Mouse (Mus musculus) stomach, embryonic 14.5 days (tissue): ENCODE measurements at regions not wholly inside any gene's neighbourhood (a gene's known extent, or its start where the extent isn't known, plus 50 kb on each side); places are given as distances from the start of the nearest gene placed in this dataset.

Experiments used
- ATAC-seq: fragments of 200-750 bp; cut with Nextera tagmentation; 2 replicates; pipeline ENCODE4 v1.8.0; 2017; ENCODE audit warnings: low read depth, moderate TSS enrichment; ENCODE audit not compliant: insufficient number of reproducible peaks, insufficient read depth, low FRiP score
- H3K27ac ChIP-seq: fragments of 300-500 bp; sonication (generic); 2 replicates; pipeline ENCODE4 v1.5.1; 2014; ENCODE audit warnings: mild to moderate bottlenecking, low read length, moderate library complexity, mixed read lengths
- H3K27me3 ChIP-seq: fragments of 300-500 bp; sonication (generic); 2 replicates; pipeline ENCODE4 v1.6.1; 2014; ENCODE audit warnings: low read length, control low read depth, mixed read lengths; ENCODE audit not compliant: control insufficient read depth, insufficient read depth
- H3K36me3 ChIP-seq: fragments of 300-500 bp; sonication (generic); 2 replicates; pipeline ENCODE4 v1.6.1; 2014; ENCODE audit warnings: mild to moderate bottlenecking, control low read depth, low read length, moderate library complexity, mixed read lengths; ENCODE audit not compliant: control insufficient read depth, insufficient read depth
- H3K4me1 ChIP-seq: fragments of 300-500 bp; sonication (generic); 2 replicates; pipeline ENCODE4 v1.6.1; 2014; ENCODE audit warnings: low read length, control low read depth, mixed read lengths; ENCODE audit not compliant: control insufficient read depth, insufficient read depth
- H3K4me2 ChIP-seq: fragments of 300-500 bp; sonication (generic); replicated peaks from 2 replicates; pipeline ENCODE4 v1.6.1; 2014; ENCODE audit warnings: low read depth, low read length, control low read depth
- H3K4me3 ChIP-seq: fragments of 300-500 bp; sonication (generic); 2 replicates; pipeline ENCODE4 v1.5.1; 2014; ENCODE audit warnings: low read depth, low read length, control low read depth
- H3K9ac ChIP-seq: fragments of 300-500 bp; sonication (generic); replicated peaks from 2 replicates; pipeline ENCODE4 v1.6.1; 2014; ENCODE audit warnings: low read depth, mild to moderate bottlenecking, control low read depth, low read length, moderate library complexity, mixed read lengths
- H3K9me3 ChIP-seq: fragments of 300-500 bp; sonication (generic); 2 replicates; pipeline ENCODE4 v1.6.1; 2016; ENCODE audit warnings: low read depth, low read length, control low read depth; ENCODE audit not compliant: control insufficient read depth
- WGBS: fragments of 180-500 bp; shearing (Covaris S2); extraction: QIAGEN DNeasy Blood & Tissue Kit; methylation state at CpG from one replicate; pipeline ENCODE4 v1.1.7; 2014; 5-methylcytosine and 5-hydroxymethylcytosine counted together

DNA sequence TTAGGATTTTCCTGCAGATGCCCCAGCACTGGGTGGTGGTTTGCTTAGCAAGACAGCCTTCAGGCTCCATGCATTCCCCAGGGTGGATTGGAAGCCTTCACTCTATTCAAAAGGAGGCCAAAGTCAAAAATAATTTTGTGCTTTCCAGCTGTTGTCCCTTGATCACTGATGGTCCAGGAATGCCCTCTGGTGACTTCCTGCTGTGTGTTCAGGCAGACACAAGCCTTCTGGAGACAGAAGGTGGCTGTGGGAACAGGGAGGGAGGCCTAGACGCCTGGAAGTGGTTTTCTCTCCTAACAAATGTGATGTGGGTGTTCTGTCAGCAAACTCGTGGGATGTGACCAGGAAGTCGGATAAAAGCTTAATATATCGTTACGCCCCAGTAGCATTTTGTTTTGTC is 81.3 kb downstream of the Atp6ap1l start:
- H3K27me3 ChIP-seq = no peaks in the 10 kb centered on the region

GRCm38 (mm10) chr13:90821898-90822297 is 83.3 kb downstream of the Atp6ap1l start:
- WGBS = 82% methylated on average over 4 of the region's 4 CpGs
- H3K9me3 ChIP-seq = no peaks in the 10 kb centered on the region
- no peak overlapping the region for H3K9ac ChIP-seq
- no peaks in the 10 kb centered on the region for H3K4me1 ChIP-seq
- H3K36me3 ChIP-seq = no peaks in the 10 kb centered on the region
- H3K4me2 ChIP-seq = no peak overlapping the region
- H3K4me3 ChIP-seq = no peak overlapping the region
- no peak for ATAC-seq
- H3K27ac ChIP-seq = no peak overlapping the region
- no peaks in the 10 kb centered on the region for H3K27me3 ChIP-seq

More for the DNA sequence above, 81.3 kb downstream of the Atp6ap1l start:
- H3K27ac ChIP-seq = no peak overlapping the region
- no peaks in the 10 kb centered on the region for H3K36me3 ChIP-seq
- 70% methylated on average over 5 of the region's 5 CpGs for WGBS
- H3K4me2 ChIP-seq = no peak overlapping the region
- H3K4me3 ChIP-seq = no peak overlapping the region
- ATAC-seq = no peak; the same call in 1 of the 2 replicates
- H3K4me1 ChIP-seq = no peaks in the 10 kb centered on the region
- no peaks in the 10 kb centered on the region for H3K9me3 ChIP-seq
- no peak overlapping the region for H3K9ac ChIP-seq

DNA sequence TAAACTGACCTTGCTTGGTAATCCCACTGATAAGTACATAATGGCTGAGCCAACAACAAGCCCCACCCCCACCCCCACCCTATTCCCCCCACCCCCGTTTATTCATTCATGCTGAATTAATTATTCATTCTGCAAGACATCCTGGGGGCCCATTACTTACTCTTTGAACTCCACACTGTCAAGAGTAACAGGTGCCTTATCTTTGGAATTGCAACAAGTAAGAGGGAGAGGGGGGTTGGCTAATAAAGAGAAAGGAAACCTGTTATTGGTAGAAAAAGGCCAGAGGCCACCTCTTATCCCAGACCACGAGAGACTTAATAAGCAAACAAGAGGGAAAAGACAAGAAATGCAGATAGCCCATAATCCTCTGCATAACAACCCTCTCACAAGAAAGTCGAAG is 84.7 kb downstream of the Atp6ap1l start:
- H3K36me3 ChIP-seq = no peaks in the 10 kb centered on the region
- WGBS = 22% methylated on average over 3 of the region's 3 CpGs
- ATAC-seq = peak; percentile 76; the same call in 1 of the 2 replicates
- H3K27me3 ChIP-seq = no peaks in the 10 kb centered on the region
- H3K9ac ChIP-seq = no peak overlapping the region
- H3K27ac ChIP-seq = no peak overlapping the region
- H3K9me3 ChIP-seq = no peaks in the 10 kb centered on the region
- no peak overlapping the region for H3K4me2 ChIP-seq
- no peak overlapping the region for H3K4me3 ChIP-seq
- H3K4me1 ChIP-seq = no peaks in the 10 kb centered on the region

GRCm38 (mm10) chr13:90819934-90820333 is 85.2 kb downstream of the Atp6ap1l start:
- no peak overlapping the region for H3K4me3 ChIP-seq
- no peaks in the 10 kb centered on the region for H3K27me3 ChIP-seq
- no peaks in the 10 kb centered on the region for H3K4me1 ChIP-seq
- H3K9me3 ChIP-seq = no peaks in the 10 kb centered on the region
- no peak overlapping the region for H3K4me2 ChIP-seq
- H3K27ac ChIP-seq = no peak overlapping the region
- no peak for ATAC-seq
- no peaks in the 10 kb centered on the region for H3K36me3 ChIP-seq
- 42% methylated on average over 7 of the region's 7 CpGs for WGBS
- no peak overlapping the region for H3K9ac ChIP-seq

DNA sequence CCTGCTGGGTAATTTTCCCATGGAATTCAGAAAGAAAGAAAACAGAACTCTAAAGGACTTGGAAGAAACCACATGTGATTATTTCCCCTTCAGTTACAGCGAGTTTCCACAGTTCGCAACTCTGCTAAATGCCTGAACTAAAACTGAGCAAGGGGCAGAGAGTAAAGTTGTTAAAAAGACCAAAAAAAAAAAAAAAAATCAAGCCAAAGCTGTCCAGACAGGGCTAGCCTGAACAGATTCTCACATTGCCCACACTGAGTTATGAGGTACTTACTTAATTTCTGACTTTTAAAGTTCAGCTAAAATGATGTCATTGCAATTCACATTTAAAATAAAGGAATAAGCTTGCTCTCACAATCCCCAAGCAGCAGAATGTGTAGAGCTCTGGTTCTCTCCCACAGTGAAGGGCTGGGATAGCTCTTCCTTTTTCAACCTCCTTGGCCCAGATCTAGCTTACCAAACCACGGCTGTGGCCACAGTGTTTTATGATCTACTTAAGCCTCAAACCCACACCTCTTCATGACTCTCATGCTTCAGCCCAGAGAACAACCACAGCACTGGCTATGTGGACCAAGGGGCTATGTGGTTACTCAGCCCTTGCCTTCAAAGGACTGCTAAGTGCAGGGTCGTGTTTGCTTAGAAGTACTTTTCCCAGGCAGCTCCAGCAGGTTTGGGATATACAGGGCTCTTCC is 90.8 kb downstream of the Atp6ap1l start:
- no peak overlapping the region for H3K4me3 ChIP-seq
- H3K27ac ChIP-seq = no peak overlapping the region
- 69% methylated on average over 4 of the region's 4 CpGs for WGBS
- H3K27me3 ChIP-seq = no peaks in the 10 kb centered on the region
- H3K9me3 ChIP-seq = no peaks in the 10 kb centered on the region
- no peak overlapping the region for H3K4me2 ChIP-seq
- no peaks in the 10 kb centered on the region for H3K36me3 ChIP-seq
- no peak for ATAC-seq
- no peak overlapping the region for H3K9ac ChIP-seq
- no peaks in the 10 kb centered on the region for H3K4me1 ChIP-seq

GRCm38 (mm10) chr13:90810011-90810410 is 95.1 kb downstream of the Atp6ap1l start:
- no peak overlapping the region for H3K9ac ChIP-seq
- H3K4me3 ChIP-seq = no peak overlapping the region
- H3K36me3 ChIP-seq = no peaks in the 10 kb centered on the region
- H3K4me2 ChIP-seq = no peak overlapping the region
- H3K27ac ChIP-seq = no peak overlapping the region
- no peak for ATAC-seq
- 75% methylated on average over 6 of the region's 6 CpGs for WGBS
- 0 out of 2 replicates have a peak, but pooled peaks cover 3% of the 10 kb centered on the region for H3K9me3 ChIP-seq
- no peaks in the 10 kb centered on the region for H3K4me1 ChIP-seq
- H3K27me3 ChIP-seq = no peaks in the 10 kb centered on the region

DNA sequence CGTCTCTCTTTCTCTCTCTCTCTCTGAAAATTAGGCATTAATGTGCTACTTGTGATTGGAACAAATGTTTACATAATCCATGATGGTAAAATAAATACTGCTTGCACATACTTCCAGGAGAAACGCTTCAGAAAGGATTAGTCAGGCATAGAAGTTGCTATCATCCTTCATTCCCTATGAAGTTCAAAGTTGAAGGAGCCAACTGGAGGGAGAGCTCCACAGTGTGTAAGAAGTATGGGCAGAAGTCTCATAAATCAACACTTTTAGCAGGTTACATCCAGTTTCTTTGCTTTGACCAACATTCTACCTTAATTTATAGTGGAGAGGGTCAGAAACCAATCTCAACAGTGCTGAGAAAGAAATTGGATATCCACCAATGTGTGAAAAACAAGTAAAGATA is 105.5 kb downstream of the Atp6ap1l start:
- ATAC-seq = peak; percentile 35; the same call in 1 of the 2 replicates

DNA sequence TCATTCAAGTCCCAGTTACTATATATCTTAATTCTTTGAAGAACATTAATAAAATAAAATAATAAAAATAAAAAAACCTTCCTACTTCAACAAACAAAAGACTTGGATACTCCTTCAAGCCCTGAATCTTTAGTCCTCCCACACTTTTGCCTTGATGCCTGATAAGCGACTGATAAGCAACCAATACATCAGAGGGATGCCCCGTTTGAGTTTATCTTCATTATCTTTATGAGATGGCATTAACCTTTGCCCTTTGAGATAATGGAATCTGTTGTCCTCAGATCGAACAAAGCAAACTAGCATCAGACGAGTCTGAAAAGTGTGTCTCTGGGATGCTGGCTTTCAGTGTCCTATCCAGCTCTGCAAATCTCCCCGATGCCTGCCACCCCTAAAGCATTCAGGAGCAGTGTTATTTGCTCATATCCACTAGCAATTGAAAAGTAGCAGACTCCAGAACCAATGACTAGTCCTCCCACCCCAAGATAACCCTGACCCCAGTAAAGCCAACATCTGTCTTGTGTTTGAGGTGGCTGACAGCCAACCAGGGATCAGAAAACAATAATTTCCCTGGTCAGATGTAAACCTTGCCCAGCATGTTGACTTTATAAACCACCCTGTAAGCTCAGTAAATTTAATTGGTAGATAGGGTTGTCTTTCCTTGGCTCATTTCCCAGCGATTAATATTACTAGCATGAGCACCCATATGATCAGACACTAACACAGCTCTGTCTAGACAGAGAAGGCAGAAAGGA is 106.2 kb downstream of the Atp6ap1l start:
- Histone ChIP-seq H3K27ac (no peak overlapping the region), H3K27me3 (no peaks in the 10 kb centered on the region), H3K9ac (no peak overlapping the region), H3K4me3 (no peak overlapping the region), H3K9me3 (no peaks in the 10 kb centered on the region), H3K4me1 (no peaks in the 10 kb centered on the region; the same call in 1 of the 2 replicates), H3K4me2 (no peak overlapping the region), H3K36me3 (no peaks in the 10 kb centered on the region)
- 7% methylated on average over 6 of the region's 6 CpGs for WGBS
- peak; percentile 74; the same call in 1 of the 2 replicates for ATAC-seq

More for the DNA sequence above, 105.5 kb downstream of the Atp6ap1l start:
- Histone ChIP-seq H3K4me3 (no peak overlapping the region), H3K4me1 (no peaks in the 10 kb centered on the region; the same call in 1 of the 2 replicates), H3K27ac (no peak overlapping the region), H3K4me2 (no peak overlapping the region), H3K27me3 (no peaks in the 10 kb centered on the region), H3K9ac (no peak overlapping the region), H3K36me3 (no peaks in the 10 kb centered on the region), H3K9me3 (no peaks in the 10 kb centered on the region)
- WGBS = 22% methylated on average over 2 of the region's 2 CpGs
